Mouse (Mus musculus): ENCODE measurements around the gene Pcyt2. TPM values are rescaled to one million over a fixed set of nuclear protein-coding genes. Genes with fewer than 3 reads are reported as not detected.

The Pcyt2 gene
- polyA plus RNA-seq, 1 experiment = 117 TPM

DNA sequence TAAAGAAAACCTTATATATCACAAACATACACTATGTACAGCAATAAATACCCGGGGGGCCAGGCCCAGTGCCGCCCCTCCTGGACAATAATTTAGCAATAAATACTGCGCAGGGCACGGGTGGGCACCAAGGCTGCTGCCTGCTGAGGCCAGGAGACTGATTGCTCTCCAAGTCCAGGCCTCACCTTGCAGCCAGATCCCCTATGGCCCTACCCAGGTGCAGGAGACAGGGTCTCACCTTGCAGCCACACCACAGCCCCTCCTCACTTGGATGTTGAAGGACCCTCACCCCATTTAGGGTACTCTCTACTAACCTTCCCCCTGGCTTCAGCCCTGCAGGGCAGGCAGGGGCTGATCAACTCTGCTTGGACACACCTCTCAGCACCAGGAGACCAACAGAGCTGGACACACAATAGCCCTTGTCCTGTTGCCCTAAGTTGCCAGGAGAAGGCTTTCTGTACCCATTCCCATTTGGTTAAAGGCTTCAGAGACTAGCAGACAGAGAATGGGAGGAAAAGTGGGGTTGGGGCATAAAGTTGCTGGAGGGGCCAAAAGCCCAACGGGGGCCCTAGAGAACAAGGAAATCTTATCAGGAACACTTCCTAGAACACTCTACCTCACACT, 7.5 kb upstream of the Pcyt2 start, which contains the start of gene Sirt7:
Sirt7 (minus strand) TSS at position 89 of the 624 bp plus-strand sequence.
- TF ChIP-seq POLR2A (IDR thresholded peaks at IDR 0.05; ENCODE audit: insufficient read length, low read depth) = no peak
- TF ChIP-seq POLR2AphosphoS2 (IDR thresholded peaks at IDR 0.05; ENCODE audit: insufficient read length, low read depth) = peak; percentile 83
- no peak for TF ChIP-seq MYOG (IDR thresholded peaks at IDR 0.05; ENCODE audit: control insufficient read depth in 1 of 3, insufficient read depth in 1 of 3, insufficient read length in 2 of 3, low read depth in 2 of 3)
- TF ChIP-seq TCF12 (IDR thresholded peaks at IDR 0.05; ENCODE audit: insufficient read depth, poor library complexity, severe bottlenecking) = no peak
- no peak for TF ChIP-seq TCF3 (IDR thresholded peaks at IDR 0.05; ENCODE audit: insufficient read length, low read depth)
- TF ChIP-seq MAX (IDR thresholded peaks at IDR 0.05; ENCODE audit: low read depth) = no peak
- no peak for TF ChIP-seq CEBPB (IDR thresholded peaks at IDR 0.05; ENCODE audit: insufficient read depth, poor library complexity, severe bottlenecking)
- Histone ChIP-seq H3K36me3 (ENCODE audit: control insufficient read depth, insufficient read depth) (peaks cover 21% of the 10 kb centered on the region), H3K4me3 (peak within 1 kb of the TSS; percentile 41)

DNA sequence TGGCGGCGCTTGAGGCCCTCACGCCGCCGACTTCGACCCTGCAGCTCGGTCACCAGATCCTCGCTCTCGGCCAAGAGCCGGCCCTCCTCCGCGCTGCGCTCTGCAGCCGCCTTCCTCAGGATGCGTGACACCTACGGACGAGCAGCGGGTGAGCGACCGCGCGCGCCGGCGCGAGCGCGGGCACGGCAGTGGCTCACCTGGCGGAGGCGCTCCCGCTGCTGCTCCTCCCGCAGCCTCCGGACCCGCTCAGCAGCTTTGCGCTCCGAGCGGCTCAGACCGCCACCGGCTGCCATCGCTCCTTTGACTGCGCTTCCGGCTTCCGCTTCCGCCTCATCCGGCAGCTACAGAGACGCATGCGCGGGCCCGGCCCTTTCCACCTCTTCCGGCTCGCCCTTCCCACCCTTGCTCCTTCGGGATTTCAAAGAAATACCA, 7.0 kb upstream of the Pcyt2 start:
- peak overlapping the region; percentile 29 for H3ac ChIP-seq (ENCODE audit: control insufficient read depth, insufficient read length)

More for the DNA sequence above, 7.5 kb upstream of the Pcyt2 start, which contains the start of gene Sirt7:
- Histone ChIP-seq H3ac (ENCODE audit: control insufficient read depth, insufficient read length) (peak within 1 kb of the TSS; percentile 29), H3K27me3 (ENCODE audit: control insufficient read depth, insufficient read depth, insufficient read length) (no peaks in the 10 kb centered on the region), H3K4me2 (ENCODE audit: low read depth) (peak within 1 kb of the TSS; percentile 95), H3K79me2 (ENCODE audit: control insufficient read depth, insufficient read depth) (peaks cover 52% of the 10 kb centered on the region)

DNA sequence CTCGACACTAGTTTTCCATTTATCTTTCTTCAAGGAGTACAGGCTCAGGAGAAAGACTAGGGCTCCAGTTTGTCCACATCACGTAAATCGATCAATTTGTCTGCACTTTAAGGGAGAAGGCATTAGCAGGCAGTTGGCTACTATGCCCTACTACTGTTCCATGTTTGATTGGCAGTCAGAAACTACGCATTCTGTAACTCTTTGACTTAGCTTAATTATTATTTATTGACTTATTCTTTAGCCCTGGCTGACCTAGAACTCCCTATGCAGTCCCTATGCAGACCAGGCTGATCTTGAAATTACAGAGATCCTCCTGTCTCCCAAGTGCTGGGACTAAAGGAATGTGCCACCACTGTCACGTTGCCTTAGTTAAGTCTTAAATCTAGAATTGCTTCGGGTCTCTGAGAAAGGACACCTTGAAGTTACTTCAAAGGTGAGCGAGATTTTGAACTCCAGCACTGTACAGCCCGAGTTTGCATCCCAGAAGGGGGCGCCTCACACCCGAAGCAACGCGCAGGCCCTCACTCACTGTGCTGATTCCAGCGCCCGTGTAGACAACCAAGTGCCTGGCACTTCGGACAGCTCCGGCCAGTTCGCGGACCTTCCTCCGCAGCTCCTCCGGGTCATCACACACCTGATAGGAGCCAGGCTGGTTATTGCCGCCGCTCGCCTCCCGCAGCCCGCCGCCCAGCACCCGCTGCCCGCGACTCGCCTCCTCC, 6.4 kb upstream of the Pcyt2 start:
- Histone ChIP-seq H3K36me3 (ENCODE audit: control insufficient read depth, insufficient read depth) (peaks cover 28% of the 10 kb centered on the region), H3K4me3 (peak overlapping the region; percentile 41), H3K27me3 (ENCODE audit: control insufficient read depth, insufficient read depth, insufficient read length) (no peaks in the 10 kb centered on the region), H3K4me2 (ENCODE audit: low read depth) (peak overlapping the region; percentile 71), H3ac (ENCODE audit: control insufficient read depth, insufficient read length) (peak overlapping the region; percentile 29), H3K79me2 (ENCODE audit: control insufficient read depth, insufficient read depth) (peaks cover 41% of the 10 kb centered on the region)
- TF ChIP-seq USF1 (IDR thresholded peaks at IDR 0.05; ENCODE audit: low read depth) (no peak), REST (IDR thresholded peaks at IDR 0.05; ENCODE audit: insufficient read depth, insufficient read length) (peak; percentile 41), TCF12 (IDR thresholded peaks at IDR 0.05; ENCODE audit: insufficient read depth, poor library complexity, severe bottlenecking) (no peak)

More for the DNA sequence above, 7.0 kb upstream of the Pcyt2 start:
- Histone ChIP-seq H3K4me3 (peak overlapping the region; percentile 41), H3K4me2 (ENCODE audit: low read depth) (peak overlapping the region; percentile 95), H3K79me2 (ENCODE audit: control insufficient read depth, insufficient read depth) (peaks cover 46% of the 10 kb centered on the region), H3K36me3 (ENCODE audit: control insufficient read depth, insufficient read depth) (peaks cover 27% of the 10 kb centered on the region), H3K27me3 (ENCODE audit: control insufficient read depth, insufficient read depth, insufficient read length) (no peaks in the 10 kb centered on the region)
- no peak for TF ChIP-seq USF1 (IDR thresholded peaks at IDR 0.05; ENCODE audit: low read depth)
- TF ChIP-seq POLR2A (IDR thresholded peaks at IDR 0.05; ENCODE audit: insufficient read length, low read depth) = peak; percentile 69
- TF ChIP-seq MYOG (IDR thresholded peaks at IDR 0.05; ENCODE audit: control insufficient read depth in 1 of 3, insufficient read depth in 1 of 3, insufficient read length in 2 of 3, low read depth in 2 of 3) = no peak
- no peak for TF ChIP-seq REST (IDR thresholded peaks at IDR 0.05; ENCODE audit: insufficient read depth, insufficient read length)
- no peak for TF ChIP-seq TCF3 (IDR thresholded peaks at IDR 0.05; ENCODE audit: insufficient read length, low read depth)
- no peak for TF ChIP-seq MAX (IDR thresholded peaks at IDR 0.05; ENCODE audit: low read depth)
- TF ChIP-seq E2F4 (IDR thresholded peaks at IDR 0.05; ENCODE audit: insufficient read depth) = no peak
- no peak for TF ChIP-seq SRF (IDR thresholded peaks at IDR 0.05; ENCODE audit: control insufficient read depth, insufficient read length, low read depth)
- peak; percentile 95 for TF ChIP-seq POLR2AphosphoS2 (IDR thresholded peaks at IDR 0.05; ENCODE audit: insufficient read length, low read depth)

DNA sequence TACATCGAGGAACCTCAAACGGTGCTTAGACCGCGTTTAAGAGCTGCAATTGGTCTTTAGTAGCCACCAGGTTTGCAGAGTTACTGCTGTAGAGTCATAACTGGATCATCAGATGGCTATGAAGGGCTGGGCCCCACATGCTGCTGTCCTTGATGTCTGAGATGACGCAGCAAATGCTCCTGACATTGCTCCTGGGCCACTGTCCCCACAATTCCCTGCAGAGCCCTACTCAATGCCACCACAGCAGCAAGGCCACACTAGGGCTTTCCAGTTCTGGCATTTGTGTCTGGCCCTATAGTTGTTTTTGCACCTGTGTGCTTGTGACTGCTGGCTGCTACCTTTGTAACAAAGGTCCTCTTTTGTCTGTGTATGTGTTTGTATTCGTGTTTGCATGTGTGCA, 5.1 kb upstream of the Pcyt2 start:
- no peak for TF ChIP-seq MYOG (IDR thresholded peaks at IDR 0.05; ENCODE audit: control insufficient read depth in 1 of 3, insufficient read depth in 1 of 3, insufficient read length in 2 of 3, low read depth in 2 of 3)
- no peak for TF ChIP-seq USF1 (IDR thresholded peaks at IDR 0.05; ENCODE audit: low read depth)
- no peak for TF ChIP-seq SRF (IDR thresholded peaks at IDR 0.05; ENCODE audit: control insufficient read depth, insufficient read length, low read depth)
- TF ChIP-seq E2F4 (IDR thresholded peaks at IDR 0.05; ENCODE audit: insufficient read depth) = no peak
- no peak for TF ChIP-seq REST (IDR thresholded peaks at IDR 0.05; ENCODE audit: insufficient read depth, insufficient read length)
- no peak for TF ChIP-seq POLR2A (IDR thresholded peaks at IDR 0.05; ENCODE audit: insufficient read length, low read depth)
- no peak for TF ChIP-seq TCF12 (IDR thresholded peaks at IDR 0.05; ENCODE audit: insufficient read depth, poor library complexity, severe bottlenecking)
- TF ChIP-seq CEBPB (IDR thresholded peaks at IDR 0.05; ENCODE audit: insufficient read depth, poor library complexity, severe bottlenecking) = no peak
- TF ChIP-seq POLR2AphosphoS2 (IDR thresholded peaks at IDR 0.05; ENCODE audit: insufficient read length, low read depth) = no peak
- no peak for TF ChIP-seq MYOD1 (IDR thresholded peaks at IDR 0.05; ENCODE audit: control insufficient read depth in 1 of 3, insufficient read length in 2 of 3, low read depth in 2 of 3)
- TF ChIP-seq TCF3 (IDR thresholded peaks at IDR 0.05; ENCODE audit: insufficient read length, low read depth) = no peak
- TF ChIP-seq MAX (IDR thresholded peaks at IDR 0.05; ENCODE audit: low read depth) = no peak
- peaks cover 29% of the 10 kb centered on the region for H3K36me3 ChIP-seq (ENCODE audit: control insufficient read depth, insufficient read depth)
- H3K4me3 ChIP-seq = no peak overlapping the region
- no peak overlapping the region for H3K4me2 ChIP-seq (ENCODE audit: low read depth)
- H3ac ChIP-seq (ENCODE audit: control insufficient read depth, insufficient read length) = no peak overlapping the region
- no peaks in the 10 kb centered on the region for H3K27me3 ChIP-seq (ENCODE audit: control insufficient read depth, insufficient read depth, insufficient read length)
- H3K79me2 ChIP-seq (ENCODE audit: control insufficient read depth, insufficient read depth) = peaks cover 28% of the 10 kb centered on the region

DNA sequence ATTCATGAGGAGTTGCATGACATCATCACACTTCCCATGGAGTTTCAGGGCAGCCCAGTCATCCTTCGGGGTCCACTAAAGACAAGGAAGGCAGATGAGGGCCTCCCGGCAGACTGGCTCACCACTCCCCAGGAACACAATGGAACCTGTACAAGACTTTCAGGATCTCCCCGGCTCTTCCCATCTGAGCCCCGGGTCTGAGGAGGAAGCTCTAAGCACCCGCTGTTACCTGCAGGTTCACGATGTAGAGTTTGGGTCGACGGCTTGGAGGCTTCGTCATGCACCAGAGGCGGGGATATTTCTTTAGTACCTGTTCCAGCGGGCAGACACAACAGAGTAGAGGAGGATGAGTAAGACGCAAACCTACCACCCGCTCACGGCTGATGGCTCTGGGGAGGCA, 2.5 kb upstream of the Pcyt2 start:
- H3K79me2 ChIP-seq (ENCODE audit: control insufficient read depth, insufficient read depth) = peaks cover 26% of the 10 kb centered on the region
- H3ac ChIP-seq (ENCODE audit: control insufficient read depth, insufficient read length) = no peak overlapping the region
- H3K4me2 ChIP-seq (ENCODE audit: low read depth) = no peak overlapping the region
- no peaks in the 10 kb centered on the region for H3K27me3 ChIP-seq (ENCODE audit: control insufficient read depth, insufficient read depth, insufficient read length)
- peaks cover 19% of the 10 kb centered on the region for H3K36me3 ChIP-seq (ENCODE audit: control insufficient read depth, insufficient read depth)
- H3K4me3 ChIP-seq = no peak overlapping the region
- TF ChIP-seq USF1 (IDR thresholded peaks at IDR 0.05; ENCODE audit: low read depth) (no peak), MYOD1 (IDR thresholded peaks at IDR 0.05; ENCODE audit: control insufficient read depth in 1 of 3, insufficient read length in 2 of 3, low read depth in 2 of 3) (no peak), MAX (IDR thresholded peaks at IDR 0.05; ENCODE audit: low read depth) (no peak), E2F4 (IDR thresholded peaks at IDR 0.05; ENCODE audit: insufficient read depth) (no peak), TCF3 (IDR thresholded peaks at IDR 0.05; ENCODE audit: insufficient read length, low read depth) (no peak)
